Mouse (Mus musculus): ENCODE results near the gene Ovgp1.

GRCm38 (mm10) chr3:105971831-105972446 lies 1.6 kb upstream of the Ovgp1 start:
- TF ChIP-seq ZC3H11A (IDR thresholded peaks at IDR 0.05; ENCODE audit: borderline replicate concordance, low read depth, low read length) (no peak), HCFC1 (IDR thresholded peaks at IDR 0.05; ENCODE audit: borderline replicate concordance, insufficient read depth, low read length) (no peak), ZNF384 (IDR thresholded peaks at IDR 0.05; ENCODE audit: low read depth, low read length) (no peak)
